9 mouse cellular contexts compared by ENCODE assay signal in genomic region chr10:45335434-45336422, GRCm38 (mm10). TPM values are rescaled to one million over a fixed set of nuclear protein-coding genes. Genes with fewer than 3 reads are reported as not detected.
A peak's percentile ranks its signal among the peaks of the same experiment; 100 is the strongest.
DNase-seq lines count a peak whose midpoint lies in the region; ATAC-seq and TF ChIP-seq lines count a peak whose summit lies in the region.
"Had no signal": no experiment of that assay in that cellular context is flagged by ENCODE, and none has a peak within 500 bp of the region (broad histone marks: within the 10 kb centered on the region; RNA-seq: fewer than 3 reads in every experiment).

Gene Bves (plus strand): TSS chr10:45335772.

- H3K36me3 ChIP-seq in kidney, embryonic 14.5 days (ENCODE audit: control insufficient read depth, insufficient read depth, low read length): no peaks in the 10 kb centered on the region
- H3K36me3 ChIP-seq in intestine, embryonic 14.5 days (ENCODE audit: control insufficient read depth, insufficient read depth, low read length): no peaks in the 10 kb centered on the region
- no peaks in the 10 kb centered on the region for H3K36me3 ChIP-seq in liver, embryonic 13.5 days
- H3K36me3 ChIP-seq: G1E had no signal

- peaks cover 25% of the 10 kb centered on the region for H3K27me3 ChIP-seq in kidney, embryonic 14.5 days (ENCODE audit: control insufficient read depth, insufficient read depth, low read length)
- H3K27me3 ChIP-seq in intestine, embryonic 14.5 days (replicated peaks; ENCODE audit: control insufficient read depth, insufficient read depth, low read length): peaks cover 30% of the 10 kb centered on the region
- H3K27me3 ChIP-seq in liver, embryonic 13.5 days: peaks cover 48% of the 10 kb centered on the region

- WGBS in kidney, embryonic 14.5 days: under 1% methylated on average over 109 of the region's 116 CpGs
- WGBS in intestine, embryonic 14.5 days: under 1% methylated on average over 88 of the region's 116 CpGs
- WGBS in liver, embryonic 13.5 days (ENCODE audit: insufficient replicate concordance): 1% methylated on average over 115 of the region's 116 CpGs

- H3K4me1 ChIP-seq in kidney, embryonic 14.5 days (ENCODE audit: control insufficient read depth, insufficient read depth, low read length): no peaks in the 10 kb centered on the region
- no peaks in the 10 kb centered on the region for H3K4me1 ChIP-seq in cortical plate, adult 2 months (ENCODE audit: control insufficient read depth, insufficient read depth, low read length)
- no peaks in the 10 kb centered on the region for H3K4me1 ChIP-seq in intestine, embryonic 14.5 days (replicated peaks; ENCODE audit: control insufficient read depth, insufficient read depth, low read length)
- H3K4me1 ChIP-seq in liver, embryonic 13.5 days (replicated peaks): no peaks in the 10 kb centered on the region

- no peak for TF ChIP-seq CTCF in cortical plate, adult 2 months (IDR thresholded peaks at IDR 0.05; ENCODE audit: extremely low read depth, insufficient read depth, low read length)

- peak; percentile 82 for ATAC-seq in kidney, embryonic 14.5 days (ENCODE audit: low FRiP score, low TSS enrichment)
- peak; percentile 84 for ATAC-seq in intestine, embryonic 14.5 days (replicated peaks; ENCODE audit: low FRiP score, low TSS enrichment, low read depth)
- ATAC-seq in liver, embryonic 13.5 days (ENCODE audit: low read depth): no peak
- no peak for ATAC-seq in megakaryocyte progenitor cell, adult 5-6 weeks (replicated peaks; ENCODE audit: poor library complexity)

- H3K9ac ChIP-seq in kidney, embryonic 14.5 days (ENCODE audit: low read depth, low read length): peak within 1 kb of the TSS; percentile 50
- peak within 1 kb of the TSS; percentile 53 for H3K9ac ChIP-seq in intestine, embryonic 14.5 days (ENCODE audit: low read length)
- no peak within 1 kb of the TSS for H3K9ac ChIP-seq in liver, embryonic 13.5 days

- H3K9me3 ChIP-seq in kidney, embryonic 14.5 days (ENCODE audit: control insufficient read depth, low read length): no peaks in the 10 kb centered on the region
- H3K9me3 ChIP-seq in intestine, embryonic 14.5 days (ENCODE audit: control insufficient read depth, low read length): no peaks in the 10 kb centered on the region
- H3K9me3 ChIP-seq in liver, embryonic 13.5 days (replicated peaks): no peaks in the 10 kb centered on the region

- H3K27ac ChIP-seq in kidney, embryonic 14.5 days (ENCODE audit: low read depth, low read length): no peak within 1 kb of the TSS
- H3K27ac ChIP-seq in cortical plate, adult 2 months (ENCODE audit: insufficient read depth, low read length): no peak within 1 kb of the TSS
- no peak within 1 kb of the TSS for H3K27ac ChIP-seq in intestine, embryonic 14.5 days (ENCODE audit: low read depth)
- no peak within 1 kb of the TSS for H3K27ac ChIP-seq in liver, embryonic 13.5 days

- H3K4me2 ChIP-seq in kidney, embryonic 14.5 days (replicated peaks; ENCODE audit: low read depth, low read length): peak within 1 kb of the TSS; percentile 79
- H3K4me2 ChIP-seq in intestine, embryonic 14.5 days (ENCODE audit: low read length): peak within 1 kb of the TSS; percentile 87
- H3K4me2 ChIP-seq in liver, embryonic 13.5 days: peak within 1 kb of the TSS; percentile 69

- no peak for TF ChIP-seq POLR2A in cortical plate, adult 2 months (IDR thresholded peaks at IDR 0.05; ENCODE audit: extremely low read depth, insufficient read depth, low read length)

- peak within 1 kb of the TSS; percentile 62 for H3K4me3 ChIP-seq in kidney, embryonic 14.5 days (ENCODE audit: low read length)
- H3K4me3 ChIP-seq in cortical plate, adult 2 months (ENCODE audit: insufficient read depth, low read length): peak within 1 kb of the TSS; percentile 56
- H3K4me3 ChIP-seq in intestine, embryonic 14.5 days (ENCODE audit: low read depth, low read length): peak within 1 kb of the TSS; percentile 54
- H3K4me3 ChIP-seq in liver, embryonic 13.5 days (replicated peaks): peak within 1 kb of the TSS; percentile 60

- DNase-seq in kidney, adult 11 months: no peak
- DNase-seq in gastrocnemius, postnatal 25 days: peak; percentile 54
- DNase-seq in intestine, embryonic 14.5 days (ENCODE audit: low spot score): peak; percentile 77
- DNase-seq in liver, embryonic 13.5 days: no peak
- peak; percentile 23 for DNase-seq in retina, postnatal 7 days (ENCODE audit: low read depth, low spot score)

RNA-seq across cellular contexts. Expression of gene Bves, which starts in this region (rescaled TPM):
- 1.2 TPM in 2 replicates for polyA plus RNA-seq in kidney, embryonic 14.5 days (2014; fragmentation: Nextera tagmentation; extraction: Ambion mirVana)
- 0.89 and 0.94 TPM in 2 replicates for polyA plus RNA-seq in cortical plate, adult 2 months (2012; rRNA removed)
- total RNA-seq in gastrocnemius, postnatal 25 days (2021): 10 to 100 TPM; 38.2 to 39.0 TPM
- 5.9 and 7.1 TPM in 2 replicates for polyA plus RNA-seq in intestine, embryonic 14.5 days (2014; fragmentation: Nextera tagmentation; extraction: Ambion mirVana)
- polyA plus RNA-seq in liver, embryonic 13.5 days (2015; fragmentation: Nextera tagmentation; extraction: Ambion mirVana): 0.16 and 0.22 TPM in 2 replicates
- not detected in 2 replicates for total RNA-seq in megakaryocyte progenitor cell, adult 5-6 weeks (2015)
- total RNA-seq in megakaryocyte progenitor cell, adult 5-6 weeks (2017): not detected in 2 replicates
- polyA plus RNA-seq: G1E had no signal

Comparison
In these comparisons a context has a peak if more than half of its experiments do, and no peak if none do; other contexts are left out.
1. RNA of gene Bves (total RNA-seq): 38.2 to 39.0 TPM in gastrocnemius, postnatal 25 days; not detected in megakaryocyte progenitor cell, adult 5-6 weeks; every median in the first group is over 10 times any median in the second.
2. ATAC-seq: peak in kidney, embryonic 14.5 days (single experiment) and intestine, embryonic 14.5 days (single experiment); none in liver, embryonic 13.5 days (single experiment) and megakaryocyte progenitor cell, adult 5-6 weeks (single experiment).
3. DNase-seq: peak in gastrocnemius, postnatal 25 days (single experiment), intestine, embryonic 14.5 days (single experiment) and retina, postnatal 7 days (single experiment); none in kidney, adult 11 months (single experiment) and liver, embryonic 13.5 days (single experiment).
4. Peak in every context shown above with its lines, with median percentiles within 50 percentile points of each other: H3K4me2 ChIP-seq and H3K4me3 ChIP-seq.